Mouse (Mus musculus): ENCODE measurements around the gene Flot1.

- TF ChIP-seq CTCF (IDR thresholded peaks at IDR 0.05; ENCODE audit: extremely low read depth, insufficient read depth, low read length), result no peak
- TF ChIP-seq POLR2A (IDR thresholded peaks at IDR 0.05; ENCODE audit: extremely low read depth, insufficient read depth, low read length), result no peak
Measured at GRCm38 (mm10) chr17:35832400-35833238, 9.6 kb downstream of the Flot1 start.
